Mouse (Mus musculus): ENCODE measurements around the gene Crebrf. TPM values are rescaled to one million over a fixed set of nuclear protein-coding genes. Genes with fewer than 3 reads are reported as not detected.

Crebrf gene
- total and polyA plus RNA-seq, 3 experiments, result 5.8 to 8.1 (median 6.8) TPM

- peak overlapping the region in 2 of 3 experiments; percentile 13 to 29 for H3K4me3 ChIP-seq (replicated peaks in 1 of 3; ENCODE audit: low read depth in 2 of 3, low read length in 2 of 3, poor library complexity in 1 of 3)
- no peaks in the 10 kb centered on the region for H3K9me3 ChIP-seq (replicated peaks; ENCODE audit: low read length)
- peak overlapping the region; percentile 99 for H3K27ac ChIP-seq (ENCODE audit: insufficient read depth, low read depth)
- H3K36me3 ChIP-seq (replicated peaks in 1 of 2; ENCODE audit: control insufficient read depth in 1 of 2, insufficient read depth in 1 of 2, low read length in 1 of 2), result peaks cover 36 to 58% of the 10 kb centered on the region in 2 experiments
- DNase-seq (ENCODE audit: extremely low read depth), result peak; percentile 90
- no peaks in the 10 kb centered on the region for H3K27me3 ChIP-seq (replicated peaks)
- in situ Hi-C loops (cut with MboI; ENCODE audit: low pct_ligation_motif_present, low pct_unique_long_range_greater_than_20kb, low sequenced_read_pairs), result loop anchor here (10.0 kb wide), 1 partner anchor 65 kb away; no protein-coding TSS in a partner anchor
- dilution Hi-C loops (cut with MboI; ENCODE audit: extremely low pct_ligation_motif_present, extremely low pct_unique_long_range_greater_than_20kb, low sequenced_read_pairs), result no loop called here
- H3K4me2 ChIP-seq (ENCODE audit: insufficient read depth, low read depth, poor library complexity, severe bottlenecking), result peak overlapping the region; percentile 69
- H3K9ac ChIP-seq (ENCODE audit: insufficient read depth, low read depth), result peak overlapping the region; percentile 26
- no peaks in the 10 kb centered on the region for H3K79me2 ChIP-seq (replicated peaks; ENCODE audit: control insufficient read depth, extremely low read depth, insufficient read depth, poor library complexity, severe bottlenecking)
- H3K4me1 ChIP-seq (ENCODE audit: control insufficient read depth in 1 of 2, insufficient read depth in 2 of 2), result peaks cover 60 to 90% of the 10 kb centered on the region in 2 experiments
- TF ChIP-seq TBP (conservative IDR thresholded peaks at IDR 0.05; ENCODE audit: low read depth, low read length), result peak; percentile 52
- 0 out of 2 replicates have a peak, but pooled peaks have one; percentile 45 for TF ChIP-seq TCF12 (IDR thresholded peaks at IDR 0.05; ENCODE audit: low read depth, low read length)
- no peak; the same call in none of the 2 replicates for TF ChIP-seq SIN3A (IDR thresholded peaks at IDR 0.05; ENCODE audit: low read length)
- no peak for TF ChIP-seq E2F4 (IDR thresholded peaks at IDR 0.05; ENCODE audit: insufficient replicate concordance, low read depth, low read length)
- no peak; the same call in 1 of the 2 replicates for TF ChIP-seq RAD21 (IDR thresholded peaks at IDR 0.05; ENCODE audit: low read depth, low read length)
- peak; percentile 33; the same call in 1 of the 2 replicates for TF ChIP-seq BHLHE40 (IDR thresholded peaks at IDR 0.05; ENCODE audit: low read depth, low read length)
- TF ChIP-seq NRF1 (IDR thresholded peaks at IDR 0.05; ENCODE audit: low read depth, low read length), result no peak
- TF ChIP-seq RCOR1 (conservative IDR thresholded peaks at IDR 0.05; ENCODE audit: low read depth, low read length), result peak; percentile 12; the same call in 1 of the 2 replicates
- TF ChIP-seq ELF1 (IDR thresholded peaks at IDR 0.05; ENCODE audit: low read depth, low read length), result no peak
- TF ChIP-seq USF2 (conservative IDR thresholded peaks at IDR 0.05; ENCODE audit: low read depth, low read length), result no peak
- peak; percentile 45; the same call in 1 of the 2 replicates for TF ChIP-seq ETS1 (conservative IDR thresholded peaks at IDR 0.05; ENCODE audit: low read depth, low read length)
- TF ChIP-seq CHD1 (IDR thresholded peaks at IDR 0.05; ENCODE audit: low read depth, low read length), result peak; percentile 26; the same call in 1 of the 2 replicates
- peak; percentile 20; the same call in 1 of the 2 replicates for TF ChIP-seq SMC3 (IDR thresholded peaks at IDR 0.05; ENCODE audit: low read depth, low read length)
- 0 out of 2 replicates have a peak, but pooled peaks have one; percentile 52 for TF ChIP-seq EP300 (IDR thresholded peaks at IDR 0.05; ENCODE audit: low read length)
- TF ChIP-seq MAFK (IDR thresholded peaks at IDR 0.05; ENCODE audit: insufficient replicate concordance, low read length), result peak; percentile 68; the same call in 1 of the 2 replicates
- peak; percentile 38; the same call in 1 of the 2 replicates for TF ChIP-seq POLR2A (IDR thresholded peaks at IDR 0.05; ENCODE audit: low read depth, low read length)
- no peak; the same call in 1 of the 2 replicates for TF ChIP-seq JUND (conservative IDR thresholded peaks at IDR 0.05; ENCODE audit: low read depth, low read length)
- TF ChIP-seq IRF4 (IDR thresholded peaks at IDR 0.05; ENCODE audit: low read depth, low read length), result no peak
- TF ChIP-seq CHD2 (IDR thresholded peaks at IDR 0.05; ENCODE audit: low read length), result peak; percentile 56
- TF ChIP-seq POLR2AphosphoS2 (IDR thresholded peaks at IDR 0.05; ENCODE audit: low read depth, low read length), result 0 out of 2 replicates have a peak, but pooled peaks have one; percentile 36
- peak; percentile 82; the same call in 1 of the 2 replicates for TF ChIP-seq MYC (IDR thresholded peaks at IDR 0.05; ENCODE audit: low read depth, low read length)
- no peak for TF ChIP-seq USF1 (IDR thresholded peaks at IDR 0.05; ENCODE audit: low read depth, low read length)
- no peak for TF ChIP-seq PAX5 (IDR thresholded peaks at IDR 0.05; ENCODE audit: low read length)
- no peak; the same call in 1 of the 2 replicates for TF ChIP-seq MXI1 (IDR thresholded peaks at IDR 0.05; ENCODE audit: low read depth, low read length)
- TF ChIP-seq ZNF384 (IDR thresholded peaks at IDR 0.05; ENCODE audit: low read depth, low read length), result peak; percentile 37; the same call in 1 of the 2 replicates
- peak; percentile 16; the same call in 1 of the 2 replicates for TF ChIP-seq ZMIZ1 (IDR thresholded peaks at IDR 0.05; ENCODE audit: low read depth, low read length)
- TF ChIP-seq MAZ (IDR thresholded peaks at IDR 0.05; ENCODE audit: low read depth, low read length), result peak; percentile 72; the same call in 1 of the 2 replicates
- no peak for TF ChIP-seq KAT2A (IDR thresholded peaks at IDR 0.05; ENCODE audit: insufficient replicate concordance, low read length)
- 0 out of 2 replicates have a peak, but pooled peaks have one; percentile 13 for TF ChIP-seq UBTF (IDR thresholded peaks at IDR 0.05; ENCODE audit: low read depth, low read length)
- no peak for TF ChIP-seq JUN (IDR thresholded peaks at IDR 0.05; ENCODE audit: insufficient read depth, low read depth, low read length)
- no peak for TF ChIP-seq CTCF (conservative IDR thresholded peaks at IDR 0.05 in 1 of 2, IDR thresholded peaks at IDR 0.05 in 1 of 2; ENCODE audit: low read depth in 2 of 2, low read length in 2 of 2)
- TF ChIP-seq ZC3H11A (IDR thresholded peaks at IDR 0.05; ENCODE audit: low read depth, low read length), result no peak
- TF ChIP-seq MEF2A (IDR thresholded peaks at IDR 0.05; ENCODE audit: borderline replicate concordance, low read depth, low read length), result 0 out of 2 replicates have a peak, but pooled peaks have one; percentile 52
- TF ChIP-seq HCFC1 (IDR thresholded peaks at IDR 0.05; ENCODE audit: low read depth, low read length), result peak; percentile 31
- peak; percentile 73 for TF ChIP-seq MAX (IDR thresholded peaks at IDR 0.05; ENCODE audit: low read length)
- TF ChIP-seq GABPA (IDR thresholded peaks at IDR 0.05; ENCODE audit: insufficient replicate concordance, low read depth, low read length), result no peak
- TF ChIP-seq NELFE (IDR thresholded peaks at IDR 0.05; ENCODE audit: low read depth, low read length), result peak; percentile 56
Observed at GRCm38 (mm10) chr17:26789460-26790268, 74.2 kb downstream of the Crebrf start.

All from CH12.LX (cell line).